Mouse (Mus musculus) intestine, embryonic 14.5 days (tissue): ENCODE data around the gene Nhej1. TPM values are rescaled to one million over a fixed set of nuclear protein-coding genes. Genes with fewer than 3 reads are reported as not detected.

Source experiments
- ATAC-seq: fragments of 200-750 bp; cut with Nextera tagmentation; replicated peaks from 2 replicates; pipeline ENCODE4 v1.8.0; 2017; ENCODE audit warnings: low read depth, moderate number of reproducible peaks, moderate TSS enrichment, moderate library complexity; ENCODE audit not compliant: low FRiP score, low TSS enrichment
- DNase-seq: peaks from one replicate; pipeline ENCODE4 v3.0.0-alpha.2; 2018; ENCODE audit warnings: low spot score
- H3K27ac ChIP-seq: fragments of 300-500 bp; sonication (generic); 2 replicates; pipeline ENCODE4 v1.5.1; 2014; ENCODE audit warnings: low read depth, mild to moderate bottlenecking, control low read depth
- H3K27me3 ChIP-seq: fragments of 300-500 bp; sonication (generic); replicated peaks from 2 replicates; pipeline ENCODE4 v1.6.1; 2014; ENCODE audit warnings: low read length, control low read depth; ENCODE audit not compliant: control insufficient read depth, insufficient read depth
- H3K36me3 ChIP-seq: fragments of 300-500 bp; sonication (generic); 2 replicates; pipeline ENCODE4 v1.6.1; 2014; ENCODE audit warnings: low read length, control low read depth; ENCODE audit not compliant: control insufficient read depth, insufficient read depth
- H3K4me1 ChIP-seq: fragments of 300-500 bp; sonication (generic); replicated peaks from 2 replicates; pipeline ENCODE4 v1.6.1; 2014; ENCODE audit warnings: low read length, control low read depth, mixed read lengths; ENCODE audit not compliant: control insufficient read depth, insufficient read depth
- H3K4me2 ChIP-seq: fragments of 300-500 bp; sonication (generic); 2 replicates; pipeline ENCODE4 v1.6.1; 2014; ENCODE audit warnings: low read length
- H3K4me3 ChIP-seq: fragments of 300-500 bp; sonication (generic); 2 replicates; pipeline ENCODE4 v1.5.1; 2014; ENCODE audit warnings: low read depth, low read length, control low read depth, mixed read lengths
- H3K9ac ChIP-seq: fragments of 300-500 bp; sonication (generic); 2 replicates; pipeline ENCODE4 v1.6.1; 2014; ENCODE audit warnings: mild to moderate bottlenecking, low read length
- H3K9me3 ChIP-seq: fragments of 300-500 bp; sonication (generic); 2 replicates; pipeline ENCODE4 v1.6.1; 2016; ENCODE audit warnings: low read length, control low read depth; ENCODE audit not compliant: control insufficient read depth
- WGBS: fragments of 180-500 bp; shearing (Covaris S2); extraction: QIAGEN DNeasy Blood & Tissue Kit; methylation state at CpG from one replicate; pipeline ENCODE4 v1.1.7; 2014; 5-methylcytosine and 5-hydroxymethylcytosine counted together
- polyA plus RNA-seq: library from polyadenylated mRNA; unstranded; fragments of >200 nt; fragmentation: Nextera tagmentation; extraction: Ambion mirVana; gene quantifications from 2 replicates; pipeline ENCODE4 v1.2.1, GENCODE M21; 2014

Gene Nhej1
- polyA plus RNA-seq, 1 experiment from 2014 or later: 8.3 TPM

DNA sequence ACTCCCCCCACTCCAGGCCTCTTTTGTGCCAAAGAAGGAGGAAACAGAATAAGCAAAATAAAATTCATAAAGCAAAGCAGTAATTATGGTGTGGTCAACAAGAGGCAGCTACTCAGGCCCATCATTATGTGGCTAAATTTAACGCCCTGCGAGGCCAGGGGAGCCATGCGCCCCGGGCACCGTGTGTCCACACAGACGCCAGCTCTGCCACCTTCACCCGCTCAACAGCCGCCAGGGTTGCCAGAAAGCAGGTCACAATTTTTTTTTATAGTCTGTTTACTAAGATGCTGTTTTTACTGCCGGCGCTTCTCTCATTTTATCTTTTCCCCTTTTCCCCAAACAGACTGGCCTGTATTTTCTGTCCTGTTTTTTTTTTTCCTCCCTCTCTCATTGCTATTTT, 93.0 kb downstream of the Nhej1 start:
- ATAC-seq: no peak
- Histone ChIP-seq H3K27ac (no peak overlapping the region), H3K36me3 (no peaks in the 10 kb centered on the region), H3K4me3 (no peak overlapping the region), H3K9me3 (no peaks in the 10 kb centered on the region), H3K4me2 (no peak overlapping the region), H3K9ac (no peak overlapping the region), H3K4me1 (no peaks in the 10 kb centered on the region), H3K27me3 (no peaks in the 10 kb centered on the region)
- 79% methylated on average over 10 of the region's 10 CpGs for WGBS
- no peak for DNase-seq

DNA sequence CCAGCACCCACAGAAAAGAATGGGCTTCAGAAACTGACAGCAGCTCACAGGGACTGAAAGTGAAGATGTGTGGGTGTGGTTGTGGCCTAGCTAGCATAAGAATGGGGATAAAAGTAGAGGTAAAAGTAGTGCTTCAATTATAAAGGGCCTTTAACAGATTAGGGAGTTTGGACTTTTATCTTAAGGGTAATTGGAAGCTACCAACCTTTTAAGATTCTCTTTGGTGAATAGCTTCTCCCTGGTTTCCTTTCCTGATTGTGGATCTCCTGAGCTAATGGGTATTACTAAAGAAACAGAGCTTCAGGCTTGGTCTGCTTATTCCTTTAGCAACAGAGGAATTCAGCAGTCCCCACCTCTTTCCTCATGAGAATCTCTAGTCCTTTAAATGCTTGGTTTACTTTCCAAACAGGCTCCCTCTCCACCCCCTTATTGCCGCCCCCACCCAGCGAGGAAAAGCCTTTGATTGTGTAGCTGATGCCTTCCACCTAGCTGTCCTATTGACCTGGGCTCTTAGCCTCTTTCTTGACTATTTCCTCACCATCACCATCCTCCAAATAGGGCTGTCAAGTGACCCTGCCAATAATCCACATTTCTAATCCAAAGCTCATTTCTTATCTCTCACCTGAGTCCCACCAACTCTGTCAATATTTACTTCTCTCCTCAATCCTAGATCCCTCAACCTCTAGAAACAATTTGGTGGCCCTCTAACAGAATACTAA, 97.8 kb downstream of the Nhej1 start:
- Histone ChIP-seq H3K4me1 (no peaks in the 10 kb centered on the region), H3K4me2 (no peak overlapping the region), H3K27ac (no peak overlapping the region), H3K9me3 (no peaks in the 10 kb centered on the region), H3K4me3 (no peak overlapping the region), H3K36me3 (no peaks in the 10 kb centered on the region), H3K9ac (no peak overlapping the region), H3K27me3 (no peaks in the 10 kb centered on the region)
- peak; percentile 64 for ATAC-seq
- 27% methylated on average over 2 of the region's 2 CpGs for WGBS
- DNase-seq: no peak

DNA sequence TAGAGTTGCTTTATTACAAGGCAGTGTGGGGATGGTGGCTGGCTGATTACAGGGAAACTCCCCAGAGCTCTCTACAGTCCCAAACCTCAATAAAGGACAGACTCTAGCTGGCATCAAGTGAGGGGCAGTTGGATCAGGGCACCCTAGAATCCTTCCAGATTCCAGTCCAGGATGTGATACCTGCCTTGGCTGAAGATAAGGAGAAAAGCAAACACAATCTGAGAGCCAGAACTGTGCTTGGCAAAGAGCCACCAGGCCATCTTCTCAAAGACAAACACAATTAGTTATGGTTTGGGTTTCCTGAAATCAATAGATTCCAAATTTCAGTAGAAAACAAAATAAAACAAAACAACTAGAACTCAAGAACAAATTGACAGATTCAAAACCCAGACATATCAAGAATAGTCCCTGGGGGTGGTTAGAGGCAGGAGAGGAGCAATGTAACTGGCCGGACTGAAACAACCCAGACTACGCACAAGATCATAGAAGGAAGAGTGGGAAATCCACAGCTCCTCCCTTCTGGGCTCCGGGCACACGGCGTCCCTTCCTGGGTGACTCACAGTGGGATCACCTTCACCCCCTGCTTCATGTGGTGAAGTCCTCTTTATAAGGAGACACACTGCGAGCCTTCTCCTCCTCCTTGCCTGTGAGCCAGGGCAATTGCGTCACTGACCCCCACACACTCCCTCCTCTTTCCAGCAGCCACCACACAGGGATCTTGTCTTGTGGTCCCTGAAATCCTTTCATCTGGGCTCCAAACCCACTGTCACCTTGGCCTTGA, 100.4 kb downstream of the Nhej1 start:
- H3K4me2 ChIP-seq: no peak overlapping the region
- no peak for ATAC-seq
- WGBS: 78% methylated on average over 7 of the region's 7 CpGs
- H3K9me3 ChIP-seq: no peaks in the 10 kb centered on the region
- H3K4me1 ChIP-seq: no peaks in the 10 kb centered on the region
- H3K27ac ChIP-seq: peak overlapping the region; percentile 33; the same call in 1 of the 2 replicates
- H3K36me3 ChIP-seq: no peaks in the 10 kb centered on the region
- DNase-seq: no peak
- no peak overlapping the region for H3K9ac ChIP-seq
- no peak overlapping the region for H3K4me3 ChIP-seq
- no peaks in the 10 kb centered on the region for H3K27me3 ChIP-seq

DNA sequence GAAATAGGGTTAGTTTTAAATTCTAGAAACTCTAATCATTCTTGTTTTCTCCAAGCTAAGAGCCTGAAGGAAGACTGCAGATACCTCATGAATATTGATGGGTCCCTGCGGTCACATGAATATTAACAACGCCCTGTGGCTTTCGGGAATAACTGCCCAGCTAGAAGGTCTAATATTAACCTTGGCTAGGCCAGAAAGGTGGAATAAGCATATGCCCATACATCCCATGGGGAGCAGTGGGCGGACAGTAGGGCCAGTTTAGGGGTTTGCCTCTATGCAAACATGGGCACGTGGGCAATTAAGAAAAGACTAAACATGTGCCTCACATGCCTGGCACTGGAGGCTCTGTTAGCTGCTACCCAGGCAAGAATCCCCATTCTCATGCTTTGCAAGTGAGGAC, 102.8 kb downstream of the Nhej1 start:
- ATAC-seq: no peak
- WGBS: 81% methylated on average over 5 of the region's 5 CpGs
- no peak overlapping the region for H3K27ac ChIP-seq
- no peaks in the 10 kb centered on the region for H3K4me1 ChIP-seq
- DNase-seq: no peak
- H3K9me3 ChIP-seq: no peaks in the 10 kb centered on the region
- no peaks in the 10 kb centered on the region for H3K36me3 ChIP-seq
- H3K27me3 ChIP-seq: no peaks in the 10 kb centered on the region
- H3K4me3 ChIP-seq: no peak overlapping the region
- H3K9ac ChIP-seq: no peak overlapping the region
- H3K4me2 ChIP-seq: no peak overlapping the region

DNA sequence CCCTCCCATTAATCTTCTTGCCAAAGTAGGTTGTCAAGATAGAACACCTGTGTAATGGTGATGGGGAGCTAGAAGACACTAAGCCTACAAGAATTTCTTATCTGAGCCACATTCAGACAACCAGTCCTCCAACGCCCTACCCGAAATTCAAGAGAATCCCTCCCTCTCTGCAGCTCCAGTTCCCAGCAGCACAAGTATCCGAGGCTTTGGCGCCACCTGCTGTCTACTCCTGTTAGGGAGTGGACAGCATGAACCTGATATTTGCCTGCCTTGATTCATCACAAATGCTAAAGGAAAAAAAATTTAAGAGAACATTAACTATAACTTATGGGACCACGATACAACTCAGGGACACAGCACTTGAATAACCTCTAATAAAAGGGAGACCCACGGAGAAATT, 108.2 kb downstream of the Nhej1 start:
- 0 out of 2 replicates have a peak, but pooled peaks have one; percentile 30 for ATAC-seq
- H3K9ac ChIP-seq: no peak overlapping the region
- no peaks in the 10 kb centered on the region for H3K27me3 ChIP-seq
- 4% methylated on average over 6 of the region's 6 CpGs for WGBS
- peaks cover 17% of the 10 kb centered on the region for H3K4me1 ChIP-seq
- no peaks in the 10 kb centered on the region for H3K9me3 ChIP-seq
- no peak overlapping the region for H3K27ac ChIP-seq
- no peaks in the 10 kb centered on the region for H3K36me3 ChIP-seq
- no peak overlapping the region for H3K4me2 ChIP-seq
- peak; percentile 94 for DNase-seq
- H3K4me3 ChIP-seq: no peak overlapping the region

DNA sequence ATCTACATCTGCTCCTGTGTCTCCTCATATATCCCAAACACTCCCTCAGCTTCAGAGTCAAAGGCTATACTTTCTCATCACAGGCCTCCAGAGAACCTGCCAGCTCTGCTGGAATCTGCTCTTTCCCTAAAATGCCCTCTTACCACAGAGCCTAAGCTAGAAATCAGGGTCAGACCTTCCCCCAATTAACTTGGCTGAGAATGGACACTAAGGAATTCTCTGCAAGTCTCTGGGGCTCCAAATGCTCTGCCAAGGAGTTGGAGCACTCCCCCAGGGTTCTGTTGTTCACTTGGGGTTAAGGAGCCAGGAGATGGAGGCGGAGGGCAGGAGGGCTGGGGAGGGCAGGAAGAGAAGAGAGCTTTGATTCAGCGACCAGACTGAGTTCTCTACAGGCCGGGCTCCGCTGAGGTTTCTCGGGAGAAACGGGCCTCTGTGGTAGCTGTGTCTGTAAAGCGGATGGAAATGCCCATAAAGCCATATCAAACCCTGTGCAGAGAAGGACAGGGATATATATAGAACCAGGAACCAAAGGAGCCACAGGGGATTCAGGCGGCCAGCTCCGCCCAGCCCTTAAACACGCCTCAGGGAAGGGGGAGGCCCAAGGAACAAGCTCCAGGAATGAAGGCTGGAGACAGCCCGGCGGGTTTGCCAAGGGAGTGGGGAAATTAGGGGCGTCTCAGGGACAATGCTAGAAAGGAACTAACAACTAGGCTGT, 109.3 kb downstream of the Nhej1 start:
- peak overlapping the region; percentile 14; the same call in 1 of the 2 replicates for H3K27ac ChIP-seq
- H3K4me2 ChIP-seq: peak overlapping the region; percentile 23; the same call in 1 of the 2 replicates
- peak; percentile 58; the same call in 1 of the 2 replicates for ATAC-seq
- H3K36me3 ChIP-seq: no peaks in the 10 kb centered on the region
- no peak overlapping the region for H3K9ac ChIP-seq
- H3K4me1 ChIP-seq: peaks cover 17% of the 10 kb centered on the region
- no peak overlapping the region for H3K4me3 ChIP-seq
- WGBS: 19% methylated on average over 13 of the region's 13 CpGs
- no peaks in the 10 kb centered on the region for H3K27me3 ChIP-seq
- no peaks in the 10 kb centered on the region for H3K9me3 ChIP-seq
- DNase-seq: peak; percentile 59

DNA sequence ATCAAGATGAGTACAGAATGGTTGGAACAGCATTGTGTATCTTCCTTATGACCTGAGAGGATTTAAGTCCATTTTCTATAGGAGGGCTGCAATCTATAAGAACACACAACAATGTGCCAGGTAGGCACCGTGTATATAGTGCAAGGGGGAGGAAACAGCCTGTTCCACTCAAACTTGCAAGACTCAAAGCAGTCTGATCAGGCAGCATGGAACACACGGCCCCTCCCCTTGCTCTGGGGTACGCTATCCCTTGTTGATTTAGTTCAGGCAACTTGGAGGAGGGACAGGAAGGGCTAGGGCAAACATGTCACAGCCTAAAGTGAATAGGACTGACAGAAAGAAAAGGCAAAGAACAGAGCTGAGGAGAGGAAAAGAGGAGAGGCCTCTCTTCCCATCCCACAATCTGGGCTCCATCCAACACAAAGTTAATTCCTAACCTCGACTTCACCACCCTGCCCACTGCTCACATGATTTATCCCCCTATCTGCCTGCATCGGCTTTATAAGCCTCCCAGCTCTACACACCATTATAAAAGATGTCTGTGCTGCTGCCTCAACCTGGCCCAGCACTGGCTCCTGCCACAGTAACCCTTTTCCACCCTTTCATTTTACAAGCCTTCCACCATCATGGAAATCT, 110.7 kb downstream of the Nhej1 start:
- ATAC-seq: peak; percentile 63; the same call in 1 of the 2 replicates
- no peaks in the 10 kb centered on the region for H3K27me3 ChIP-seq
- no peak overlapping the region for H3K4me2 ChIP-seq
- H3K4me1 ChIP-seq: peaks cover 17% of the 10 kb centered on the region
- DNase-seq: no peak
- 24% methylated on average over 5 of the region's 5 CpGs for WGBS
- no peaks in the 10 kb centered on the region for H3K9me3 ChIP-seq
- H3K4me3 ChIP-seq: no peak overlapping the region
- no peak overlapping the region for H3K27ac ChIP-seq
- no peak overlapping the region for H3K9ac ChIP-seq
- H3K36me3 ChIP-seq: no peaks in the 10 kb centered on the region

DNA sequence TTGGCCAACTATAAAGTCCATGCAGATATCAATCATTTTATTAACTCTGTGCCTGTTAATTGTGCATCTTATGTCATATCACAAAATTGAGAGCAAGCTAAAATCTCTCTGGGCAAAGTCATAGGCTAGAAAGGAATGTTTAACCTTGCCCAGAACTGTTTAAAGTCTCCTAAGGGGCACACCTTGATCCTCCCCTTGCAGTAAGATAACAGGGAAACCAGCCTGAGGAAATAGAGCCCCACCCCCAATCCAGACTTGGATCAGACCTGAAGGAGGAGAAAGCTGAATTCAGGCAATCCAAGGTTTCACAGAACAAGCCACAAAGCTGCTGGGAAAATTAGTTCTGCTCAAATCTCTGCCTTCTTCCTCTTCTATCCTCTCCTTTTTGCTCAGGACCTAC, 114.2 kb downstream of the Nhej1 start:
- H3K4me2 ChIP-seq: no peak overlapping the region
- DNase-seq: no peak
- H3K4me3 ChIP-seq: no peak overlapping the region
- H3K9me3 ChIP-seq: no peaks in the 10 kb centered on the region
- H3K27ac ChIP-seq: no peak overlapping the region
- no peak for ATAC-seq
- H3K4me1 ChIP-seq: peaks cover 15% of the 10 kb centered on the region
- no peaks in the 10 kb centered on the region for H3K36me3 ChIP-seq
- no peaks in the 10 kb centered on the region for H3K27me3 ChIP-seq
- H3K9ac ChIP-seq: no peak overlapping the region
